Mouse (Mus musculus) hindbrain, embryonic 11.5 days (tissue): ENCODE measurements around the gene Itpkb. TPM values are rescaled to one million over a fixed set of nuclear protein-coding genes. Genes with fewer than 3 reads are reported as not detected.
A peak's percentile ranks its signal among the peaks of the same experiment; 100 is the strongest.

ENCODE experiments used
- ATAC-seq: fragments of 200-750 bp; cut with Nextera tagmentation; 2 replicates; pipeline ENCODE4 v1.8.0; 2017; ENCODE audit warnings: mild to moderate bottlenecking, moderate TSS enrichment, moderate library complexity; ENCODE audit not compliant: low FRiP score
- DNase-seq: peaks from one replicate; pipeline ENCODE4 v3.0.0-alpha.2; 2015; ENCODE audit warnings: low spot score
- H3K27ac ChIP-seq: fragments of 300-500 bp; sonication (generic); 2 replicates; pipeline ENCODE4 v1.5.1; 2014; ENCODE audit warnings: mild to moderate bottlenecking, low read depth, low read length
- H3K27me3 ChIP-seq: fragments of 300-500 bp; sonication (generic); 2 replicates; pipeline ENCODE4 v1.6.1; 2014; ENCODE audit warnings: mild to moderate bottlenecking, low read length, moderate library complexity, mixed read lengths; ENCODE audit not compliant: control insufficient read depth, insufficient read depth
- H3K36me3 ChIP-seq: fragments of 300-500 bp; sonication (generic); 2 replicates; pipeline ENCODE4 v1.6.1; 2014; ENCODE audit warnings: mild to moderate bottlenecking, low read length, moderate library complexity, mixed read lengths; ENCODE audit not compliant: control insufficient read depth, insufficient read depth
- H3K4me1 ChIP-seq: fragments of 300-500 bp; sonication (generic); replicated peaks from 2 replicates; pipeline ENCODE4 v1.6.1; 2014; ENCODE audit warnings: low read length, mixed read lengths; ENCODE audit not compliant: control insufficient read depth, insufficient read depth
- H3K4me2 ChIP-seq: fragments of 300-500 bp; sonication (generic); replicated peaks from 2 replicates; pipeline ENCODE4 v1.6.1; 2014; ENCODE audit warnings: mild to moderate bottlenecking, low read depth, low read length
- H3K4me3 ChIP-seq: fragments of 300-500 bp; sonication (generic); 2 replicates; pipeline ENCODE4 v1.5.1; 2014; ENCODE audit warnings: low read depth, low read length
- H3K9ac ChIP-seq: fragments of 300-500 bp; sonication (generic); 2 replicates; pipeline ENCODE4 v1.6.1; 2014; ENCODE audit warnings: low read depth, low read length
- H3K9me3 ChIP-seq: fragments of 300-500 bp; sonication (generic); 2 replicates; pipeline ENCODE4 v1.6.1; 2016; ENCODE audit warnings: low read length; ENCODE audit not compliant: control insufficient read depth
- WGBS: fragments of 180-500 bp; shearing (Covaris S2); extraction: QIAGEN DNeasy Blood & Tissue Kit; methylation state at CpG from one replicate; pipeline ENCODE4 v1.1.7; 2014; 5-methylcytosine and 5-hydroxymethylcytosine counted together
- polyA plus RNA-seq: library from polyadenylated mRNA; unstranded; fragments of >200 nt; fragmentation: Nextera tagmentation; extraction: Ambion mirVana; gene quantifications from 2 replicates; pipeline ENCODE4 v1.2.1, GENCODE M21; 2014

The Itpkb gene
- polyA plus RNA-seq, 1 experiment from 2014 or later = 4.3 TPM

GRCm38 (mm10) chr1:180406336-180407035 lies 76.2 kb downstream of the Itpkb start:
- Histone ChIP-seq H3K4me3 (no peak overlapping the region), H3K27me3 (no peaks in the 10 kb centered on the region), H3K27ac (no peak overlapping the region), H3K9me3 (no peaks in the 10 kb centered on the region), H3K9ac (no peak overlapping the region), H3K36me3 (no peaks in the 10 kb centered on the region), H3K4me2 (no peak overlapping the region), H3K4me1 (no peaks in the 10 kb centered on the region)
- ATAC-seq = no peak
- no peak for DNase-seq
- WGBS = 82% methylated on average over 11 of the region's 11 CpGs

- no peak overlapping the region for H3K4me3 ChIP-seq
- 11% methylated on average over 16 of the region's 16 CpGs for WGBS
- peak; percentile 90 for DNase-seq
- H3K9ac ChIP-seq = peak overlapping the region; percentile 46; the same call in 1 of the 2 replicates
- ATAC-seq = peak; percentile 70; the same call in 1 of the 2 replicates
- peak overlapping the region; percentile 32; the same call in 1 of the 2 replicates for H3K4me2 ChIP-seq
- H3K27ac ChIP-seq = 0 out of 2 replicates have a peak overlapping the region, but pooled peaks have one; percentile 9
- no peaks in the 10 kb centered on the region for H3K36me3 ChIP-seq
- H3K9me3 ChIP-seq = no peaks in the 10 kb centered on the region
- H3K4me1 ChIP-seq = no peaks in the 10 kb centered on the region
- H3K27me3 ChIP-seq = no peaks in the 10 kb centered on the region
Observed at GRCm38 (mm10) chr1:180407171-180407671, 76.9 kb downstream of the Itpkb start.

- DNase-seq = no peak
- Histone ChIP-seq H3K27ac (no peak overlapping the region), H3K27me3 (no peaks in the 10 kb centered on the region), H3K9me3 (no peaks in the 10 kb centered on the region), H3K4me3 (no peak overlapping the region), H3K9ac (no peak overlapping the region), H3K36me3 (no peaks in the 10 kb centered on the region), H3K4me2 (no peak overlapping the region), H3K4me1 (no peaks in the 10 kb centered on the region)
- 84% methylated on average over 18 of the region's 18 CpGs for WGBS
- no peak for ATAC-seq
Observed at GRCm38 (mm10) chr1:180407727-180408719, 77.7 kb downstream of the Itpkb start.

GRCm38 (mm10) chr1:180408832-180409231 lies 78.5 kb downstream of the Itpkb start:
- H3K4me3 ChIP-seq = no peak overlapping the region
- H3K4me2 ChIP-seq = no peak overlapping the region
- ATAC-seq (no peak), DNase-seq (no peak)
- H3K9me3 ChIP-seq = no peaks in the 10 kb centered on the region
- H3K27ac ChIP-seq = no peak overlapping the region
- H3K9ac ChIP-seq = no peak overlapping the region
- no peaks in the 10 kb centered on the region for H3K4me1 ChIP-seq
- WGBS = 68% methylated on average over 9 of the region's 9 CpGs
- H3K36me3 ChIP-seq = no peaks in the 10 kb centered on the region
- no peaks in the 10 kb centered on the region for H3K27me3 ChIP-seq

- no peaks in the 10 kb centered on the region for H3K36me3 ChIP-seq
- ATAC-seq = no peak
- no peak overlapping the region for H3K27ac ChIP-seq
- no peaks in the 10 kb centered on the region for H3K27me3 ChIP-seq
- DNase-seq = no peak
- H3K4me1 ChIP-seq = no peaks in the 10 kb centered on the region
- WGBS = 76% methylated on average over 5 of the region's 5 CpGs
- H3K4me2 ChIP-seq = no peak overlapping the region
- no peak overlapping the region for H3K4me3 ChIP-seq
- H3K9me3 ChIP-seq = no peaks in the 10 kb centered on the region
- no peak overlapping the region for H3K9ac ChIP-seq
Observed at GRCm38 (mm10) chr1:180409771-180410170, 79.5 kb downstream of the Itpkb start.

GRCm38 (mm10) chr1:180410306-180410705 lies 80.0 kb downstream of the Itpkb start:
- Histone ChIP-seq H3K9me3 (no peaks in the 10 kb centered on the region), H3K4me1 (no peaks in the 10 kb centered on the region), H3K27ac (no peak overlapping the region), H3K27me3 (no peaks in the 10 kb centered on the region), H3K9ac (no peak overlapping the region), H3K36me3 (no peaks in the 10 kb centered on the region), H3K4me3 (no peak overlapping the region), H3K4me2 (no peak overlapping the region)
- WGBS = 85% methylated on average over 7 of the region's 7 CpGs
- ATAC-seq = no peak
- DNase-seq = no peak

- no peak overlapping the region for H3K4me2 ChIP-seq
- H3K9ac ChIP-seq = no peak overlapping the region
- H3K27ac ChIP-seq = no peak overlapping the region
- DNase-seq (no peak), ATAC-seq (no peak)
- H3K27me3 ChIP-seq = no peaks in the 10 kb centered on the region
- no peaks in the 10 kb centered on the region for H3K4me1 ChIP-seq
- no peaks in the 10 kb centered on the region for H3K36me3 ChIP-seq
- H3K4me3 ChIP-seq = no peak overlapping the region
- 72% methylated on average over 4 of the region's 4 CpGs for WGBS
- no peaks in the 10 kb centered on the region for H3K9me3 ChIP-seq
Observed at GRCm38 (mm10) chr1:180415064-180415463, 84.8 kb downstream of the Itpkb start.

GRCm38 (mm10) chr1:180415836-180416235 lies 85.6 kb downstream of the Itpkb start:
- no peak overlapping the region for H3K27ac ChIP-seq
- WGBS = 87% methylated on average over 7 of the region's 7 CpGs
- peaks cover under 1% of the 10 kb centered on the region; the same call in 1 of the 2 replicates for H3K4me1 ChIP-seq
- no peaks in the 10 kb centered on the region for H3K36me3 ChIP-seq
- H3K4me2 ChIP-seq = no peak overlapping the region
- no peak overlapping the region for H3K9ac ChIP-seq
- H3K9me3 ChIP-seq = no peaks in the 10 kb centered on the region
- H3K4me3 ChIP-seq = no peak overlapping the region
- no peaks in the 10 kb centered on the region for H3K27me3 ChIP-seq
- no peak for ATAC-seq
- DNase-seq = no peak
